Mouse (Mus musculus) cerebellum, adult 2 months (tissue): ENCODE data around the gene Bhlhe41.

Source experiments
- CTCF ChIP-seq: fragments of 200-500 bp; IDR thresholded peaks from 2 replicates; pipeline ENCODE4 v1.5.1; 2011; ENCODE audit warnings: low read depth, mild to moderate bottlenecking, control low read depth, low read length, moderate library complexity, borderline replicate concordance; ENCODE audit not compliant: insufficient read depth
- POLR2A ChIP-seq: fragments of 200-500 bp; IDR thresholded peaks from 2 replicates; pipeline ENCODE4 v1.6.1; 2011; ENCODE audit warnings: low read length, control low read depth, borderline replicate concordance; ENCODE audit not compliant: insufficient read depth

DNA sequence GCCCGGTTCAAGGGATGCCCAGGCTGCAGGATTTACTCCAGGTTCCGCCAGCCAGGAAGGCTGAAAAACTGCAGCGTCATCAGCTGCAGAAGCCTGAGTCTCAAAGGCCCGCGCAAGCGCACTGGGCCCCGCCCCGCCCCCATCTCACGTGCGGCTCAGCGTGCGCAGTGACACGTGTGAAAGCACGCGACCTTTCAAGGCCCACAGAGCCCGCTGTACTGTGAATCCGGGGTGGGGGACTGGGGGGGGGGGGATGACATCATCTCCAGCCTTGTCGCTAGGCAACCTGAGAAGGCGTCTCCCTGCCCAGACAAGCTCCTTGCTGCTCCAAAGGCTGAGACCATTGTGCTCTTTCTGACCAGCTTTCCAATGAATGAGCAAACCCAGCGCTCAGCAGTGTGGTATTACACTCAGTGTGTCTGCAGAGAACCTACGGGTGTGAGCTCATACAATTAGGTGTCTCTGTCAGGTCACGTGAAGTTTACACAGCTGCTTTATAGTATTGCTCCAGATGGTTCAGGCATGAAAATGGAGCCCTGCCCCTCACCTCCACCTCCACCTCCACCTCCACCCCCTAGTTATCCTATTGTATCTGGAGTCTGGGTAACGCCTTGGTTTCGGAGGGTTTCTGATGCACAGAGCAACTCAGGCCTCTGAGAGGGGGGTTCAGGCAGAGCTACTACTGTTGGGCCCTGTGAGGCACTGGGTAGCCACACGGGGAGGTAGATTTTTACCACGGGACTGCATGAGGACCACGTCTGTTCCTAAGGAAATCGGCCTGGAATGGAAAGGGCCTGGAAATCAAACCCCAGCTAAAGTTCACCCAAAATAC, 9.4 kb downstream of the Bhlhe41 start:
- TF ChIP-seq CTCF: no peak
- peak; percentile 47; the same call in 1 of the 2 replicates for TF ChIP-seq POLR2A
